ENCODE assay signal across 23 mouse cellular contexts in genomic region chr2:128805341-128805740, GRCm38 (mm10). TPM values are rescaled to one million over a fixed set of nuclear protein-coding genes. Genes with fewer than 3 reads are reported as not detected.
"Had no signal": no experiment of that assay in that cellular context is flagged by ENCODE, and none has a peak within 500 bp of the region (broad histone marks: within the 10 kb centered on the region; RNA-seq: fewer than 3 reads in every experiment).

No protein-coding gene starts in this region.

- H3K4me2 ChIP-seq: liver, embryonic 15.5 days; lung, embryonic 15.5 days; midbrain, embryonic 12.5 days; neural tube, embryonic 13.5 days; neural tube, embryonic 15.5 days had no signal

- H3K36me3 ChIP-seq: midbrain, embryonic 12.5 days; neural tube, embryonic 13.5 days; neural tube, embryonic 15.5 days had no signal

- H3K4me1 ChIP-seq: liver, embryonic 15.5 days; lung, embryonic 15.5 days; midbrain, embryonic 10.5 days; midbrain, embryonic 12.5 days; neural tube, embryonic 13.5 days; neural tube, embryonic 15.5 days had no signal

- DNase-seq: liver, postnatal 0 days; lung, adult 2 months; lung, postnatal 14 days; lung, postnatal 36 days; midbrain, embryonic 14.5 days; retina, postnatal 1 day; right cerebral cortex, adult 18-20 months; right cerebral cortex, postnatal 25 days; right cerebral cortex, postnatal 4 days; spleen, adult 18-20 months; thymus, adult 2 months; thymus, postnatal 25 days; thymus, postnatal 4 days had no signal

- H3K27ac ChIP-seq: liver, embryonic 15.5 days; lung, embryonic 15.5 days; midbrain, embryonic 10.5 days; midbrain, embryonic 12.5 days; neural tube, embryonic 13.5 days; neural tube, embryonic 15.5 days had no signal

- ATAC-seq: liver, postnatal 0 days; lung, postnatal 0 days; midbrain, embryonic 16.5 days had no signal

- H3K9me3 ChIP-seq: liver, embryonic 15.5 days; lung, embryonic 15.5 days; midbrain, embryonic 10.5 days; midbrain, embryonic 12.5 days; neural tube, embryonic 13.5 days; neural tube, embryonic 15.5 days had no signal

- H3K9ac ChIP-seq: liver, embryonic 15.5 days; liver, postnatal 0 days; lung, embryonic 15.5 days; midbrain, embryonic 12.5 days; neural tube, embryonic 13.5 days; neural tube, embryonic 15.5 days had no signal

- H3K27me3 ChIP-seq: liver, embryonic 15.5 days; lung, embryonic 15.5 days; midbrain, embryonic 12.5 days; neural tube, embryonic 13.5 days; neural tube, embryonic 15.5 days had no signal

- H3K4me3 ChIP-seq: liver, embryonic 15.5 days; lung, embryonic 15.5 days; midbrain, embryonic 10.5 days; midbrain, embryonic 12.5 days; myocyte; neural tube, embryonic 13.5 days; neural tube, embryonic 15.5 days had no signal

RNA-seq across cellular contexts. Expression of gene Fbln7, which starts 57.4 kb away (rescaled TPM):
- total RNA-seq: megakaryocyte-erythroid progenitor cell, adult 5-6 weeks had no signal
